Mouse (Mus musculus): Measurements from ENCODE around the gene Gm4881.
"Not testable (repeated sequence)": the region's sequence is repeated elsewhere in the genome, so short reads cannot be mapped to it uniquely, and the experiment has no call there.

The Gm4881 gene

DNA sequence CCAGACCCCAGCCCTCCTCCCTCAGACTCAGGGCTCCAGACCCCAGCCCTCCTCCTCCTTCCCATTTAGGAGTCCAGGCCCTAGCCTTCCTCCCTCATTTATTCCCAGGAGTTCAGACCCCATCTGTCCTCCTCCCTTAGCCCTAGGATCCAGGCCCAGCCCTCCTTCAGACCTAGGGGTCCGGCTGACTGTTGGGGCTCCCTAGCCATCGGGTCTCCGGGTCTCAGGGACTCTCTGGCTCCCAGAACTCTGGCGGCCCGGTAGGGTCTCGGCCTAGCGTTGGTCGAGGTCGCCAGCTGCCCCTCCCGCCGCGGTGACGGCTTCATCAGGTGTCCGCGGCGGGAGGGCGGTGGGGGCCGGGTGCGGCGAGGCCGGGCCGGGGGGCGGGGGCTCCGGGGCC, 9.7 kb upstream of the Gm4881 start:
- DNase-seq, result no peak

DNA sequence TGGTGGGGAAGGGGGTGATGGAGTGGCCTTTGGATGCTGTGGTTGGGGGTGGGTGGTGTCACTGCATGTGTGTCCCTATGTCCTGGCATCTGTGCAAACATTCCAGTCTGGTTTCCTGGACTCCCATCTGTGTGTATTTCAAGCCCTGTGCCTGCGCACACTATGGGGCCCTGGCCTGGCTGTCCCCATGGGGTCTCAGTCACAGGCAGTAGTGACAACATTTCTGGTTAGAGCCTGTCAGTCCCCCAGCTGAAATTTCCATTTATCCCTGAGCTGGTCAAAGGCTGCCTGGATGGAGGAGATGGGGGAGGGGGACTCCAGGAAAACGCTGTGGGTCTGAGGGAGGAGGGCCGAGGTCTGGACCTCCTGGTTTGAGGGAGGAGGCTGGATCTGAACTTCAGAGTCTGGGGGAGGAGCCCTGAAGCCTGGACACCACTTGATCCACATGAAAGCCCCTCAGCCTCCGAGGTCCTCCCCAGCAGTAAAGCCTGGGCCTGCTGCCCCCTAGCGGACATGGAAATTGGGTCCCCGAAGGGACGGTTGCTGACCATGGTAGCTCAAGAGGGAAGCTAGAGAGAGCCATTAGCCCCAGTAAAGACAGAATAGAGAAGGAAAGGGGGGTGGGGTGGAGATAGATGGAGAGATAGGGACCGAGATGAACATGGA, 5.8 kb upstream of the Gm4881 start:
- peak; percentile 67 to 83 for DNase-seq

DNA sequence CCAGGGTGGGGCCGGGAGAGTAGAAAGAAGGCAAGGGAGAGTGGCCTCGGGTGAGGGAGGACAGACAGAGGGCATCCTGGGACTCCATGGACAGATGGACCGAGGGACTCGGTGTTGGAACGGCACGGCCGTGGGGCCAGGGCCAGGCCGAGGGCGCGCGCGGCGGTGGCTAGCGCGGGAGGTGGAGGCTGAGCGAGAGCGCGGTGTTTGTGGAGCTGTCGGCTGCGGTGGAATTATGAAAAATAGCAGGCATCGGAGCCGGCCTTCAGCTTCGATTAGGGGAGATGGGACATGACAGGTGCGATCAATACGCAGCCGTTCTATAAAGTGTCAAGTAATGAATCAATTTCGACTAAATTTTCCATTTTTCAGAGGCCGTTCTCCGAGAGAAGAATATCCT, 4.5 kb upstream of the Gm4881 start:
- DNase-seq, result peak in 1 of 2 experiments; percentile 21

DNA sequence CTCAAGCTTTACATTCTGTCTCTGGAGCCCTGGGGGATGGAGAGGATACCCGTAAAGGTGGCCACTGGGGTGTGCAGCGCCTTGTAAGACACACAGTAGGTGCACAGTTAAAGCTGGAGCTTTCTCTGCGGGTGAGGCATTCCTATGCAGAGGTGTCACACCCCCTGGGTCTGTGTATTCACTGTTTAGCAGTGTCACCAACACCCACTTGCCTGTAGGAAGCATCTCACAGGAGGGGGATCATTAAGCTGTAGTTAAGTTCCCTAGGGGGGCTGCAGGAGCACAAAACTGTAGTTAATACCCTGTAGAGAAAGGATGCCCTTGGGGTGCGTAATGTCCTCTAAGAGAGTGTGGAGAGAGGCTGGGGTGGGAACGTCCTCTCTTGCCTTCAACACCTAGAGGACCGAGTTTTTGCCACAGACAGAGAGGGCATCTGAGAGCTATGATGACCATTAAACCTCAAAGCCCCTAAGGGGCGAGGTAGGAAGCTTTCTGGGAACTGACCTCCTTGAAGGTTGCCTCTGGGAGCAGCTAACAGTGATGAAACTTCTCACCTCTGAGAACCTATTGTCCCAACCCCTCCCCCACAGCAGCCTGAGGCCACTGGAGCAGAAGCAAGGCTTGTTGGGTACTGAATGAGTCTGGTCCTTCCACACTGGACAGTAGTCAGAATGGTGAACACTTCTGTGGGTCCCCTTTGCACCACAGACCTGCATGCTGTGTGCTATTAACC, 3.2 kb upstream of the Gm4881 start:
- DNase-seq, result peak in 1 of 2 experiments; percentile 11

DNA sequence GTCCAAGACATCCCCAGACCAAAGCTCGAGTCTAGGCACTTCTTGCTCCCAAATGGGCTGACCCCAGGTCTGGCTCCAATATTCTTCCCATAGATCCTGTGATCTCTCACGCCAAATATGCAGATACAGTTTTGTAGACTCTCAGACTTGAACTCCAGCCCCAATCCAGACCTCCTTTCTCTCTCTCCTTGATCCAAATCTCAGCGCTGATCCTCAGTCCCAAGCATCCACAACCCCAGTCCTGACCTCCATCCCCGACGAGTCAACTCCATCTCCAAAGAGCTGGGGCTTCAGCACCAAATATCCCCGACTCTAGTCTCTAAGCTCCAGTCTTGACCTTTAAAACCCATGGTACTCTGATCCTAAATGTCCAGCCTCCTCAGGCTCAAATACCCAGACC, 653 bp downstream of the Gm4881 start:
- DNase-seq, result no peak

DNA sequence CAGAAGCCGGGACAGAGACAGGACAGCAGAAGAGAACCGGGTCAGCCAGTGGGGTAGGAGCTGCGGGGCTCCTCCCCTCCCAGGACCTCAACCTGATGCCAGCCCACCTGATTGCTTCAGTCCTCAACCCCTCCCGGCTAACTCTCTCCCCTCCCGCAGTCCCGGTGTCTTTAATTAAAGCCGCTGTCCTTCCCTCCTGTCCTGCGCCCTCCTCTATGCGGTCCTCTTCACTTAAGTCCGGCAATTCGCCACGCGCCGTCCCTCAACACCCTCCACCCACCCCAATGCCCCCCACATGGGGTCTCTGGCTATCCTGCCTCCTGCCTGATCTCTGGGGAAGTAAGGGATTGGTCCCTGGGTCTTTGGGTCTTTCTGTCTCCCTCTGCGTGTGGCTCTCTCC, 12.6 kb downstream of the Gm4881 start:
- DNase-seq, result no peak

DNA sequence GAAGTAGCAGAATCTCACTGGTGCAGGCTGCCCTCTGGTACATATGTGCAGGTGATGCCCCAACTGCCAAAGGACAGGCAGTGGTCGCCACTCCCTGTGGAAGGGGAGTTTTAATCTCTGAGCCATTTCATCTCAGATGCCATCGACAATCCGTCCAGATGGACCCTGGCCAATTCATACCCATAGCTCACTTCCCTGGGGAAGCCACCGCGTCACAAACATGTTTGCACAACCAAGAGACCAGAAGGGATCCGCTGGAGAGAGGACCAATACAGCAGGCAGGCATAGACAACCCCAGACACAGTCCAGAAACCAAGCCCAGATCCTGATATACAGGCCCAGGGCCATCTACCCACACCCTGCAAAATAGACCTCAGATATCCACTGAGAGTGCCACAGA, 13.8 kb downstream of the Gm4881 start:
- no peak for DNase-seq

DNA sequence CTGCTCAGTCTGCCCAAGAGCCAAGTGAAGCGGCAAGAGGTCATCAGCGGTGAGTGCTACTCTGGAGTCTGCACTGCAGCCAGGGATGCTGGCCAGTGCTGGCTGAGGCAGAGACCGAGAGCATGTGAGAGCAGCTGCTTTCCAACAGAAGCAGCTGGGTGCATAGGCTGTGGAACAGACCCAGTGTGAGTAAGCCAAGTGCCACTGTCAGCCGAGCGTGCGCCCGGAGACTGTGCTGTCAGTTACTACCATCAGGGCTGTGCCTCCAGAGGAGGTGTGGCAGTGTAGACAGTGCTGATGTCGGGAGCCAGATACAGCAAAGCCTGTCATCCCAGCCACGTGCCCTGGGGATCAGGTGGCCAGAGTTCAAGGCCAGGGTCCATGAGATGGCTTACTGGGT, 24.6 kb downstream of the Gm4881 start:
- DNase-seq, result peak in 1 of 2 experiments; percentile 51

DNA sequence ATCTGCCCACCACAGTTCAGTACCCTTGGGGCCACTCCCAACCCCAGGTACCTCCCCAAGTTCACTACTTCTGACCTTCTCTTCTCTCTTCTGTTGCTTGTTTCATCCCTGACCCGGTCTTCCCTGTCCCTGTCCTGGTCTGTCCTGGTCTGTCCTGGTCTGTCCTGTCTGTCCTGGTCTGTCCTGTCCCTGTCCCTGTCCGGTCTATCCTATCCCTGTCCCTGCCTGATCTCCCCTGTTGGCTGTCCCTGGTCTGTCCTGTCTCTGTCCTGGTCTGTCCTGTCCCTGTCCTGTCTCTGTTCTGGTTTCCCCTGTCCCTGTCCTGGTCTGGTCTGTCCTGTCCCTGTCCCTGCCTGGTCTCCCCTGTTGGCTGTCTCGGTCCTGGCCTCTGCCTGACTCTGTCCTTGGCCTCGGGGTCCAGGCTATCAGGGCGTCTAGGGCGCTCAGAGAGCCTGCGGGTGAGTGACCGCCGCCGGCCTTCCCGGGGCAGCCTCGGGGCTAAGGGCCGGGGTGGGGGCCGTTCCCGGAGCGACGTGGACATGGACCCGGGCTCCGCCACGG, 25.5 kb downstream of the Gm4881 start:
- no peak for DNase-seq

DNA sequence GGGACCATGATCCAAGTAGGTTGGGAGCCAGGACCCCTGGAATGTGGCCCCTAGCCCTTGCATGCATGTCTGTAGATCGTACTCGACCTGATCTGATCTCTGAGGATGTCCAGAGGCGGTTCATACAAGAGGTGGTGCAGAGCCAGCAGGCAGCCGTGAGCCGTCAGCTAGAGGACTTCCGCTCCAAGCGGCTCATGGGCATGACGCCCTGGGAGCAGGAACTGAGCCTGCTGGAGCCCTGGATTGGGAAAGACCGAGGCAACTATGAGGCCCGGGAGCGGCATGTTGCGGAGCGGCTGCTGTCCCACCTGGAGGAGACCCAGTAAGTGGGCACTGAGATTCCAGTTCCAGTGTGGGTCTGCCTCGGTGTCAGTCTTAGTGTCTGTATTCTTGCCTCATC, 31.8 kb downstream of the Gm4881 start:
- DNase-seq, result no peak

DNA sequence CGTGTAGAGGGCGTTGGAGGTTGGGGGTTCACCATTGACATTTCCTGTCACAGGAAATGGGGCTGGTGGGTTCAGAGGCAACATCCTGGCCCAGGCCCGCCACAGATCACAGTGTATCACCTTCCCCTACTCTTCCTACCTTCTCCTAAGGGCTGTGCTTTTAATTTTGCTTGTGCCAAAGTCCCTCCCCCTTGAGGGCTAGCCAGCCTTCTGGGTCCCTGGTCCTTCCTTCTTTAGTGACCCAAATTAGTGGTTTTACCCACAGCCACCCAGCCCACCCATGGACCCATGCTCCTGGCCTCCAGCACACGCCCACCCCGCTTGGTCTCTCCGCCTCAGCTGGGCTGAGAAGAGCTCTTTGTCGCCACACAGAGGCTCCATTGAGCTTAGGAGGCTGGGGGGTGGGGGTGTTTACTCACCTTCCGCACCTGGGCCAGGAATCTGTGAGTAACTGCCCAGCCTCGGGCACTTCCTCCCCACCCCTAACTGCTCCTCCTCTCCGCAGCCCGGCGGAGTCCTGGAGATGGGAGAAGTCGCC, 37.0 kb downstream of the Gm4881 start:
- DNase-seq, result peak; percentile 70 to 80

DNA sequence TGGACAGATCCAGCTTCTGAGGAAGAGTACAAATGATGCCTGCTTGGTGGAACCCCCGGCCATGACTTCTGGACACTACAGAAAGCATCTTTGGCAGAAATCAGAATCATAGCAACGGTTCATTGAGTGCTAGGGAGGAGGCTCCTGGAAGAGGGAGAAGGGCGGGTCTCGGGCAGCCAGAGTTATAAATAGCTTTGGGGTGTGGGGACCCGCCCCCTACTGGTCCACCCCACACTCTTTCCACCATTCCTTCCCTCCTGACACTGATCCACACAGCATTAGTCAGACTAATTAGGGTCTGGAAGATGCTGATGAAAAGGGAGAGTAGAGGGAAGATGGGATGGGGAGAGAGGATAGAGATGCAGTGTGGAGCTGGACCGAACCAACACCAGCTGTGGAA, 37.7 kb downstream of the Gm4881 start:
- no peak for DNase-seq

DNA sequence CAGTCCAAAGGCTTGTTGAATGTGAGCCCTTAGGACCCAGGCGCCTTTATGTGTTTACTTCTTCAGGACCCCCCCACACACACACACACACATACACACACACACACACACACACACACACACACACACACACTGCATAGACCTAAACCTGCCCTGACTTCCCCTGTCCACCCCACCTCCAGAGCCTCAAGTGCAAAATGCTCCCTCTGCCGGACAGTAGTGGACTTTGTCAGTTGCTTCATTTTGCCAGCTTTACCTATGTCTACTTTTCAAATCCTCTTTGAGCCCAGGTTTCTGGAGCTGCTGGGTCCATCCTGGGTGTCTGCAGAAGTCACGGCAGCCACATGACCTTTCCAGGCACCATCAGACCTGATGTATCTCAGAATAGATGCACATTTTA, 39.4 kb downstream of the Gm4881 start:
- DNase-seq, result peak; percentile 67 to 81

DNA sequence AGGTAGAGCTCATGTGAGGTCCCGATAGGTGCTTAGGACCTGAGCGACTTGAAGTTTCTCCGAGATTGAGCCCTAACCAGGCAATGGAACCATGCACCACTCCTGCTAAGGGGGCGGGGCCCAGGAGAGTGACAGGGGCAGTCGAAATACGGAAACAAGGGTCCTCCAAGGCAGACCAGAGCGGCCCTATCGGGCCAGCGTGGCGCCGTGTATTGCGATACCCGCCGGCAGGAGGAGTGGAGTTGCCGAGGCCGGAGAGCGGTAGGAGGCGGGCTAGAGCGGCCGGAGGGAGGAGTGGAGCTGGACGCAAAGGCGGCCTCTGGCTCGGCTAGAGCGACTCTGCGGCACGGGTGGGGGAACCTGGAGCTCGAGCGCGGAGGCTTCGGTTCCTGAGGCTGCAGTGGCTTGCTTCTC, 40.2 kb downstream of the Gm4881 start:
- peak; percentile 98 to 99 for DNase-seq

DNA sequence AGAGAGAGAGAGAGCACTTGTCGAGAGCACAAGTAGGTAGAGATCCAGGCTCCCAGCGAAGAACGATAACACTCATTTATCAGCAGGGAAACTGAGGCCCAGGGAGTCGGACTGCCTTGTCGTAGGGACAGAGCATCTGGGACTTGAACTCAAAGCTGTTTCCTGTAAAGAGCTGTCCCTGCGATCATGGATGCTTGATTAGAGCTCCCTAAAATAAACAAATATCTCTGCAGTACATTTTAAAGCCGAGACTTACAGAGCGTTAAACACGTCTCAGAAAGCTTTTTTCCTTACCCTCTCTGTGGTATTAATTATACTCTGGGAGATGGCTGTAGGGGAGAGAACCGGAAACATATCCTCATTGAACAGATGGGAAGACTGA, 40.9 kb downstream of the Gm4881 start:
- DNase-seq, result no peak

DNA sequence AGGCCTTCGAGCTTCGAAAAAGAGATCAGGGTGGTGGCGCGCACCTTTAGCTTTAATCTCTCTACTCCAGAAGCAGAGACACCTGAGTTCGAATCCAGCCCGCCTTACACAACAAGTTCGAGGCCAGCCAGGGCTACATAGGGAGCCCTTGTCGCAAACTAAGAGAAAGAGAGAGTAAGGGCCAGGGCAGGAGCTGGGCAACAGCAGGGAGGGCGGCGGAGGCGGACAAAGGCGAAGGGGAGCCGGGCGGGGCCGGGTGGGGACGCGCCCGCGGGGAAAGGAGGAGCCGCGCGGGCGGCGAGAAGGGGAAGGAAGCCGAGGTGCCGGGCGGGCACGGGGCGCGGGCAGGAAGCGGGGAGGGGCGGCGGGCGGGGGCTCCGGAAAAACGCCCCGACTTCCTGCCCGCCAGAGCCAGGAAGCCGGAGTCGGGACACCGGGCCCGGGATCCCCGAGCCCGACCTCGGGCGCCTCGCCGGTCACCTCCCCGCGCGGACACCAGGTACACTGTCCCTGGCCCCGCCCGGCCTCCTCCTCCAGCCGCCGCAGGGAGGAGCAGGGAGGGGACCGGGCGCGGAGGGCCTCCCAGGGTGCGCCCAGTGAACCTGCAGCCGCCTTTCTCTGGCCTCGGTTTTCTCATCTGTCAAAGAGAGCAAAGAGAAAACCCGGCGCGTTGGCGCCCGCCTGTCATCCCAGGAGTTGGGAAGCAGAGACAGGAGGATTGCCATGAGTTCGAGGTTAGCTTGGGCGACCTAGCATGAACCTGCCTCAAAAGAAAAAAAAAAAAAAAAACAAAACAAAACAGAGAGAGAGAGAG, 41.5 kb downstream of the Gm4881 start, which contains the start of gene Arhgef1:
Gene Arhgef1, plus strand, starts transcription at position 283 of the 814 bp plus-strand sequence.
- peak; percentile 86 to 89 for DNase-seq

DNA sequence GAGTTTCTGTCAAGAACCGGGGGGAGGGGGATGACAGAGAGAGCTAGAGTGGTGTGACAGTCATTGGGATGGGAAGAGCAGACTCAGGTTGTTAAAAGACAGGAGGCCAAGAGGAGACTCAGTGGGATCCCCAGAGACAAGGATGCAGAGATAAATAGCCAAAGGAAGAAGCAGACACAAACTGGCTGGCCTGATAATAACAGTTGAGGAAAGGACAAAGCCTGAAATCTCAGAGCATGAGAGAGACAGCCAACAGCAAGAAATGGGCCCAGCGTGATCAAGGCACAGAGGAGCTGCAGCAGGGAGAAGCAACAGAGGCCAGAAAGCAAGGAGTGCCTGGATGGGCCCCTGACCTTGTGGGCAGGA, 42.0 kb downstream of the Gm4881 start:
- DNase-seq, result no peak

DNA sequence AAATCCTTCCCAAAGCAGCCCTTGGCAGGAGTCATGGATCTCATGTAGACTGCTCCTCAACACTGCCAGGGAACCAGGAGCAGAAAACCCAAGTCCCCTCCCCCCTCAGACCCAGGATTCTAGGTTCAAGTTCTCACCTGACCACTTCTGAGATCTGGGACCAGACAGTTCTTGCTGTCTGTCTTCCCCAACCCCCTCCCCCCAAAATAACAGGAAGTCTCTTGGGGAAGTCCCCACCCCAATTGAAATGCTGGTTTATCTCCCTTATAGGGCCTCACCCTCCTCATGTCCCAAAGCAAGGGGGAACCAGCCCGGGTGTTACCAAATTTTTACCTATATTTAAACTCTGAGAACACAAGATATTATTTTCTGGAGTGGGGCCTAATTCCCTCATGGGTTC, 42.5 kb downstream of the Gm4881 start:
- DNase-seq, result no peak

DNA sequence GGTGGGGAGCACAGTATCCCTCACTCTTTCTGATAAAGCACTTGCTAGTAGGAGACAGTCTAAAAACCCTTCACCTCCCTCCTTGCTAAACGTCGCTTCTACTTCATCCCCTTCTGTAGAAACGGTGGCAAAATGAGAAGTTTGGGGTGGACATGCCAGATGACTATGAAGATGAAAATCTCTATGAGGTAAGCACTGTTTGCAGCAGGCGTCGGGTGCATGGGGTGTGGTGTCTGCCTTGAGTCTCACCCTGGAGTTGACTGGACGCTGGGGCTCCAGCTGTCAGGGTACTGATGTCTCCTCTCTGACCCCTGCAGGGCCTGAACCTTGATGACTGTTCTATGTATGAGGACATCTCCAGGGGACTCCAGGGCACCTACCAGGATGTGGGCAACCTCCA, 43.2 kb downstream of the Gm4881 start:
- no peak for DNase-seq

DNA sequence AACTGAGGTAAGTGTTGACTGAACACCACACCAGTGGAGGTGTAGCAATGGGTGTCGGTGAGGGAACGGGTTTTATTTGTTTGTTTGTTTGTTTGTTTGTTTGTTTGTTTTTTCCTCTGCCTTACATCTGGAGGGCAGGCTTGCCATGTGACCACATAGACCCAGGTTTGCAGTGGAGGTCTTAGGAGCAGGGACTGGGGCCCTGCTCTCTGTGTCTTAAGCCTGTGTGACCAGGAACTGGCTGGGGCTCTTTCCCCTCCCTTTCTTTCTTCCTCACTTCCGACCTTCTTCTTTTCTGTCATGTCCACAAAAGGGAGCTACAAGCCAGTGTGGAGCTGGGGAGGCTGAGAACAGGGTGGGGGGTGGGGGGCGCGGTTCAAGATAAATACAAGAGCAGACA, 46.3 kb downstream of the Gm4881 start:
- DNase-seq, result no peak

DNA sequence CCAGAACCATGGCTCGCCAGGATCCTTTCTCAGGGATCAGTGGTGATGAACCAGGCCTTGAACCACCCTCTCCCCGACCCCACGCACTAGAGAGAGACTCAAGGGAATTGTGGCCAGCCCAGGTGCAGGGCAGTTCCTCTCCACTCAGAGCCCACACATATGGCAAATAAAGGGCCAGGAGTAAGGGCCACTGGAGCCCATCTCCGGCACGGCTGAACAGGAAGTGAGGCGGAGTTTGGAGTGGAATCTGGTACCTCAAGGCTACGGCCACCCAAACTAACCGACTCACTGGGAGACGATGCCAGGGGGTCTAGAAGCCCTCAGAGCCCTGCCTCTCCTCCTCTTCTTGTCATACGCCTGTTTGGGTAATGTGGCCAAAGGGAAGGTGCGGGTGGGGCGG, 47.1 kb downstream of the Gm4881 start, which contains the start of gene Cd79a:
Gene Cd79a, plus strand, starts transcription at position 158 of the 400 bp plus-strand sequence.
- DNase-seq, result peak in 1 of 2 experiments; percentile 50

DNA sequence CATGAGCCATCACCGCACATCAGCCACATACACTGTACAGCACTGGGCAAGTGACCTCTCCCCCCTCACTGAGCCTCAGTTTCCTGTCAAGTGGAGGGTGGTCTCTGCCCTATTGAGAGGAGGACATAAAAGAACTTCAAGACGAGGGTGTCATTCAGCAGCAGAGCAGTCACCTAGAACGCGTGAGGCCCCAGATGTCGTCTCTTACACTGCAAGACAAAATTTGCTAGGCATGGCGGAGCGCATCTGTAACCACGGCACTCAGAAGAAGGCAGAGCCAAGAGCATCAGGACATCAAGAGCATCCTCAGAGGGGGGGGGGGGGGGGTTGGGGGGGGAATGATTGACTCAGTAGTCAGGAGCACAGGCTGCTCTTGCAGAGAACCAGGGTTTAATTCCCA, 48.0 kb downstream of the Gm4881 start:
- DNase-seq, result no peak

DNA sequence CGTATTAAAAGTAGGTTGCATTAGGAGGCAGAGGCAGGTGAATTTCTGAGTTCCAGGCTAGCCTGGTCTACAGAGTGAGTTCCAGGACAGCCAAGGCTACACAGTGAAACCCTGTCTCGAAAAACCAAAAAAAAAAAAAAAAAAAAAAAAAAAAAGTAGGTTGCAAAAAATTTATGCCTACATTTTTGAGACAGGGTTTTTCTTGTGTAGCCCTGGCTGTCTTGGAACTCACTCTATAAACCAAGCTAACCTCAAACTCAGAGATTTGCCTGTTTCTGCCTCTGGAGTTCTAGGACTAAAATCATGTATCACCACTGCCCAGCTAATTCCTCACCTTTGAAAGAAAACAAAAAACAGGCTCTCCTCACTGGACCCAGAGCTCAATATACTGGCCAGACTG, 48.5 kb downstream of the Gm4881 start:
- not testable (repeated sequence) for DNase-seq

All from lung, postnatal 4 days (tissue).